Mouse (Mus musculus) lung, postnatal 4 days (tissue): ENCODE measurements at regions not wholly inside any gene's neighbourhood (a gene's known extent, or its start where the extent isn't known, plus 50 kb on each side); places are given as distances from the start of the nearest gene placed in this dataset.
A peak's percentile ranks its signal among the peaks of the same experiment; 100 is the strongest.

Source experiments
- DNase-seq, 2 experiments: peaks; one replicate each; pipeline ENCODE4 v3.0.0; 2021

DNA sequence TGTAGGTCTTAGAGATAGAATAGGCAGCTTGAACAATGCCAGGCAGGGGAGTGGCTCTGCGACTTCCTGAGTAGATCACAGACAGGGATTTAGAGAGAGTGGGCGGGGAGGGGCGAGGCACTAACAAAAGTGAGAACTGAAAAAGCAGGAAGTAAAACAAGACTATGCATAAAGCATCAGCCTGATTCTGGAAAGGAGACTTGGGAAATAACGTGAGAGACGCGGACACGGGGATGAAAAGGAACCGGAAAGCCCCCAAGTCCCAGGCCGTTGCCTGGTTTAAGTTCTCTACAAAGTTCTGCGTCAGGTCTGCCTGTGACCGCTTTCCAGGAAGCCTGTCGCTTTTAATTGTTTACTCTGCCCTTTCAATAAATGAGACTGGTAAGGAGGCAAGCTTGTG is 86.3 kb downstream of the D16Ertd472e start:
- DNase-seq = peak; percentile 79 to 83

- DNase-seq = no peak
Observed at GRCm38 (mm10) chr16:78489604-78490003, 86.9 kb downstream of the D16Ertd472e start.

DNA sequence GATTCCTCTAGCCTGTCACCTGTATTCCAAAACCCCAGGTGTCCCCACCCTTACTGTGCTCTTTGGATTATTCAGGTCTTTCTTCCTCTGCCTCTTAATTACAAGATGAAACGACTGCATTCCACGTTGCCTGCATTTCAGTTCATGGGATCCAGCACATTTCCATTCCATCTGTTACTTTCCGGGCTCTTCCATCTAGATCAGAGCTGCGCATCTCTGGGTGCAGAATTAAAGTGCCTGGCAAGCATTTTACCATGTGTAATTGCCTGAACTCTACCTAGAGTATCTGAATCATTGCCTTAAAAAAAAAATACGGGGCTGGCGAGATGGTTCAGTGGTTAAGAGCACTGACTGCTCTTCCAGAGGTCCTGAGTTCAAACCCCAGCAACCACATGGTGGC is 90.0 kb downstream of the D16Ertd472e start:
- no peak for DNase-seq

GRCm38 (mm10) chr16:78484319-78484718 is 92.2 kb downstream of the D16Ertd472e start:
- DNase-seq = no peak

DNA sequence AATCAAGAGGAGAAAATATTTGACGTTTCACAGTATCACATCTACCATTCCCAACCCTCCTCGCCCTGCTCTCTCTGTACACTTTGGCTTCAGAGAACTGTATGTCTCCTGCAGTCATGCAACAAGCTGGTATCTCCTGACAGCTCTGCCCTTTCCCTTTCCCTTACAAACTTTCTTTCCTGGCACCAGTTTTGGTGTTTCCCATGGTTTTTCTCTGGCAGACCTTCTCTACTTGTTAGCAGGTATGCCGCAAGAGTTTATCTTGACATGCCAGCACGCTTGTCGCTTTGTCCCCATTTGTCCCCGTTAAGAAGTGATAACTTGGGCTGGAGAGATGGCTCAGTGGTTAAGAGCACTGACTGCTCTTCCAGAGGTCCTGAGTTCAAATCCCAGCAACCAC is 94.9 kb downstream of the D16Ertd472e start:
- no peak for DNase-seq

GRCm38 (mm10) chr16:78481065-78481464 is 95.4 kb downstream of the D16Ertd472e start:
- no peak for DNase-seq

GRCm38 (mm10) chr16:78480261-78480660 is 96.2 kb downstream of the D16Ertd472e start:
- no peak for DNase-seq

DNA sequence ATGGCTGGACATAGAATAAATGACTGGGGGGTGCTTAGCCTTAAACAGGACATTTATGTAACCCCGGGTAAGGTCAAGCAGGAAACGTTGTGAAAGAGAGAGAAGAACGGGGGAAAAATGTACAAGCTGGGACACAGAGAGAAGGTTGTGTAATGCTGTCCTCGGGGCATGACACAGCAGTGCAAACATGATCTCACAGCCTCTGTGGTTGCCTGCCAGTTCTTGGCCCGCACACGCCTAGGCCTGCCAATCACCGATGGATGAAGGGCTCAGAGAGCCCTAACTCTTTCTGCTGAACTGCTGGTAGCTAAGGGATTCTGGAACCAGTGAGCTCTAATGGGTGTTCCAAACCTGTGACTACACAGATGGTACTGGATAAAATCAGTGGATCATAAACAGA is 96.5 kb upstream of the Btg3 start:
- peak; percentile 48 to 72 for DNase-seq

DNA sequence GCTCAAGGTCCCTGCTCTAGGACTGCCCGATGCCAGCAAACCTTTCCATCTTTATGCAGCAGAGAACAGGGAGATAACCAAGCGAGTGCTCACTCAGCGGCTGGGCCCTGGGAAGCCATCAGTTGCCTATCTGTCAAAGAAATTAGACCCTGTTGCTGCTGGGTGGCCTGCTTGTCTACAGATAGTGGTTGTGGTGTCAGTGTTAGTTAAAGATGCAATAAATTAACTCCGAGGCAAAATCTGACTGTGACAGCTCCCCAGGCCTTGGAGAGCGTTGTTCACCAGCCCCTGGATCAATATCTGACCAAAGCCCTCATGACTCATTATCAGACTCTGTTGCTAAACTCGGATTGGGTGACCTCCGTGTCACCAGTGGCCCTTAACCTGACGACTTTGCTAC is 83.0 kb upstream of the Btg3 start:
- no peak for DNase-seq

DNA sequence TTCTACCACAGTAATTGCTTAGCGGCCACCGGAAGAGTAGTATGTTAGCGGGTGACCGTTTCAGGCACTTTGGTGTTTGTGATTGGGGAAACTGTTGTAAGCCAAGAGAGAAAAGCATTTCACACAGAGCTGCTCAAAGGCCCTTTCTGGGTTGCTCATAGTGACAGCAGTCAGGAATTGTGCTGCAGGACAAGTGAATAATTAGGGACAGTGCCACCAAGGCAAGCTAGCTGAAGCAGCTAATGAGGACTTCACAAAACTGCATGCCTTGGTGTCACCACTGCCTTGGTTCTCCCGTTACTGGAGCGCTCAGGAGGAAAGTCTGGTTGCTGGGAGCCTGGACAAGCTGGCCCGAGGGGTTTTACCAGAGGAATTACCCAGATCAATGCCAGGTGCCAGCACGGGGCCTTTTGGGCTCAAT is 80.7 kb upstream of the Btg3 start:
- DNase-seq = no peak

DNA sequence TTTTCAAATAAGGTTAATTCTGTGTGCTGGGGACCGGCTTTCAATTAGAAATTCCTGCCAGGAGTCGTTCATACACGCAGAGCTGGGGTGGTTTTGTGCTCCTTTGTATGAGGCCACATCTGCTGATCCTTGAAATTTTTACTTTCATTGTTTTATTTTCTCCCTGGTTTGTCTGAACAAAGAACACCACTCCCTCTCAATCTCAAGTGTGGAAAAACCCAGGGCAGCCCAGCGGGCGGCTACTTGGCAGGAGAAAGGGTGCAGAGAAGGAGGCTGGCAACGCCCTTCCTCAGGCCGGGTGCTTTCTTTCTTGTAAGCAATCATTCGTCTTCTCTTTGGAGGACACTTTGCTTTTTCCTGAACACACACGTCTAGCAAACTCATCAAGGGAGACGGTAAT is 79.4 kb upstream of the Btg3 start:
- DNase-seq = peak; percentile 69 to 83

DNA sequence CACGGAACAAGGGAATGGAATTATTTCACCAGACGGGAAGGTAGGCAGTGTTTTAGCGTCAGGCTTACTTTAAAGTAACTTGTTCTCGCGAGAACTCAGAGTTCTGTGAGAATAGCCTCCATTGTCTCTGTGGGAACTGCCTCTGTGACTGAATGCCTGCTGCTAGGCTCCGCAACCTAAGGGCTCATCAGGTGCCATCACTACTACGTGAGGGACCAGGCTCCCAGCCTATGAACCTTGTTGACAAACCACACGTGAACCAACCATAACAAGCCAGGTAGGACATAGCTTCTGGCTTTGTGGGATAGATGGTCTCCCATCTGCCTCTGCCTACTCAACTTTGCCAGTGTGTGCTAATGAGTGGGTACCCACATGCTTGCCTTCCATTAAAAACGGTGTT is 77.5 kb upstream of the Btg3 start:
- no peak for DNase-seq

GRCm38 (mm10) chr16:78452303-78452702 is 75.3 kb upstream of the Btg3 start:
- DNase-seq = peak in 1 of 2 experiments; percentile 52

DNA sequence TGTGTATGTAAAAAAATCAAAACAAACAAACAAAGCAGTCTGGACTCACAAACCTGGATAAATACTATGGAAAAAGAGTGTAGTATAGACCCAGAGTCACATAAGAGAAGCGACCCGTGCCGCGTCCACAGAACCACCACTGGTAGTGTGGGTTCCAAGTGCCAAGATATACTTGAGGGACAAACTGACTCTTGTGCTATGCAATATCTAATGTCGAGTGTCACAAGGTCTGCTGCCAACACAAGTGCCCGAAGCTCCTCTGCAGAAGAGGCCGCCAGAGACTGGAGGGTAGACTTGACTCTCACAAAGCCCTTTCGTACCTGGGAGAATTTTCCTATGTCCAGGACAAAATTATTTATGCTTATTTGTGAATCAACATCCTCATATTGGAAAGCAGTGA is 74.8 kb upstream of the Btg3 start:
- DNase-seq = no peak

DNA sequence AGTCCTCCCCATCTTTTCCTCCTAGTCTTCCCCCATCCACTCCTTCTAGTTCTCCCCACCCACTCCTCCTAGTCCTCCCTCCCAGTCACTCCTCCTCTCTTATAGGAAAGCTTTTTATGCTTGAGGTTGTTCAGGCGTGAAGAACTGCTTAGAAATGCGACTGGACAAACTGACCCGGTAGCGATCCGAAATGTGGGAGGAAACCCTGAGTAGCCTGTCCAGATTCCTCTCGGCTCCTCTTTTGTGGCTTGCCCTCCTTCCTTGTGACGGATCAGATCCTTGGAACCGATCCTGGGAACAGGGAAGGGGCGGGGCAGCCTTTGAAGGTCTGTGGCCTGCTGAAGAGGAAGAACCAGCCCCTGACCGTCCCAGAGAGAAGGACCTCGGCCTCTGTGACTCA is 74.3 kb upstream of the Btg3 start:
- DNase-seq = peak; percentile 24 to 40

DNA sequence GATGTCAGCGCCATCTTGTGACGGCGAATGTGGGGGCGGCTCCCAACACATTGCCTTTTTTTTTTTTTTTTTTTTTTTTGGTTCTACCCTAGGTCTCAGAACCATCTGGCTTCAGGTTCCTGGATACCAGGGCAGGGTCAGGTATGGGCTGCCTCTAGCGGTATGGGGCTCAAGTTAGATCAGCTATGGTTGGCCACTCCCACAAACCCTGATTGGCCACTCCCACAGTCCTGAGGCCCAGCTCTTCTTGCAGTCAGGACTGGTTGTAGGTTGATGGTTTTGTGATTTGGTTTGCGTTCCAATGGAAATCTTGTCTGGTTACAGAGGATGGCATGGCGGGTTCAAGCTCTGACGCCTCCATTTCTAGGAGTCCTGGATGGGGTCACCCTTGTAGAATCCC is 72.2 kb upstream of the Btg3 start:
- DNase-seq = no peak

- DNase-seq = no peak
Observed at GRCm38 (mm10) chr16:78443262-78443661, 66.3 kb upstream of the Btg3 start.

DNA sequence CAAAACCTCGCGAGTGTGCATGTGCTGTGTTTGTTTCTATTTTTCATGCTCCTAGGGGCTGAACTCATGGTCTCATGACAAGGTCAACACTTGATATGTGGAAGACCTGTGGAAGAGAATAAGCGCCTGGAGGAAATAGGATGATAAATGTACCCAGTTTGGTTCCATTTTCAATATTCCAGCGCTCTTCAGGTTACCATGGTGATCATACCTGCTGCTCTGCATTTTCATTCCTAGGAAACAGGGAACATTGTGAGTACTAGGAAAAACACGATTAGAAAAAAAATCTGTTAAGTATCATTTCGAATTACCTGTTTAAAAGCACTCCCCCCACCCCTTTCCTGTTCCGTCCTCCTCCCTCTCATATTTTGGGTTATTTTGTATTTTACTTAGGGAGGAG is 65.8 kb upstream of the Btg3 start:
- DNase-seq = no peak

DNA sequence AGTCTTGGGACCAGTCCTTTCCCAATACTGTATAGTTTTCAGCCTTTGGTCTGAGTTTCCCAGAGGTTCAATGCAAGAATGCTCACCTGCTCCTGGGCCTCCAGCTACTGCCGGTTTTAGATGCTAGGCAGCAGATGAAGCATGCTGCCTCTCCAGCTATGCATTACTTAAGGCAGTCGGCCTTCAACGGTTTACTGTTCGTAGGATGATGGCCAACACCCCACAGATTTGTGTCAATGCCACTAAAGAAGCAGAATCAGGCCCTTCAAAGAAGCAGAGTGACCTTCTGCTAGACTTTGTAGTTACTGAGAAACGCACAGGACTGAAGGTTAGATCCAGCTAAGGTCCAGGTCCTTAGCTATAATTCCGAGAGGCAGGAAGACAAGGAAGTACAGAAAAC is 65.0 kb upstream of the Btg3 start:
- no peak for DNase-seq

DNA sequence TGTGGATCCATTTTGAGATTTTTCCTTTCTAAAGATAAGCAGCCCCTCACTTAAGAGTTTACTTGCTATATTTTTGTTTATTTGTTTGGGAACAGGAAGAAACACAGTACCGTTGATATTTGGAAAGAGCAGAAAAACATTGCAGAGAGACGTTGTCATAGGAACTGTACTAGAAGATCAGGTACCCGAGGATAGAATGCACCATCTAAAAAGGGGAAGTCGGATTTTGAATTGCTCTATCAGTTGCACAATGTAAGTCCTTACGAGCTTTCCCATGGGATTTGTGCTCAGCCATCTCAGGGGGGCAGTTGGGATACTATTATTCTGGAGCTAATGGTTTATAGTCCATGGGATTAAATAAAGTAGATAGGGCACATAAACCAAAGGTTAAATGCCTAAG is 58.7 kb upstream of the Btg3 start:
- no peak for DNase-seq

DNA sequence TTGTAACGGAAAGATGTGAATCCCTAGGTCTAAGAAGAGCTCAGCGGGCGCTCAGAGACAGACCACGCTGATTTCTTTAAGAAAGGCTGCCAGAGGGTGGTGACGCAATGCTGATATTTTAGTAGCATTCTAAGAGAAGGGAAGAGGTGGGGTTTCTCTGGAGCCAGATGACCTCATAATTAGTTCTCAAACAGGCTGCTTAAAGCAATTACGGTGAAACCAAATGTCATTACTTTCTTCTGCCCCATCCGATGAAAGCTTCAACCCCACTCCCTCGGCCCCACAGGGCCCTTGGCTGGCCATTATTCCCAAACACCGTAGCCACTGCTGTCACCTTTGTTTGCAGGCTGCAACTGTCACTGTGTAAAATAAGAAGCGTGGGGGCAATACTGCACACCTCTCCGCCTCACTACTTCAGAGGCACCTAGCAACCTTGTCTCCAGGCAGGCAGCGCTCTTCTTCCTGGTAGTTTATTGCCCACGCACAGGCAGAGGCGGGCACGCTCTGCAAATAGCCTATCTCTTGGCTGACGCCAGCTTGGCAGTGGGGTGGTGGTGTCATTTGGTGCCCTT is 50.6 kb upstream of the Btg3 start:
- DNase-seq = peak in 1 of 2 experiments; percentile 9
